Mouse (Mus musculus): ENCODE measurements around the gene Frat1.

GRCm38 (mm10) chr19:41838808-41839207, 9.0 kb downstream of the Frat1 start:
- TF ChIP-seq GATA1 (IDR thresholded peaks at IDR 0.05; ENCODE audit: borderline replicate concordance, low read length) (no peak), FLI1 (IDR thresholded peaks at IDR 0.05; ENCODE audit: low read length) (no peak)
